Mouse (Mus musculus): ENCODE data around the gene Igf2.

- TF ChIP-seq TAL1 (IDR thresholded peaks at IDR 0.05; ENCODE audit: low read length) = no peak
- no peak for TF ChIP-seq GATA1 (IDR thresholded peaks at IDR 0.05; ENCODE audit: low read length)
These were observed 7.9 kb downstream of the Igf2 start for GRCm38 (mm10) chr7:142658681-142659180.

Measured in erythroblast, embryonic 14.5 days (primary cell).